Mouse (Mus musculus) heart, postnatal 0 days (tissue): ENCODE measurements around the gene Ddx19b.

Experiments used
- CTCF ChIP-seq: IDR thresholded peaks from 2 replicates; pipeline ENCODE4 v1.5.1; 2016; ENCODE audit warnings: antibody characterized with exemption, control low read depth, low read depth
- EP300 ChIP-seq: IDR thresholded peaks from 2 replicates; pipeline ENCODE4 v1.6.1; 2016; ENCODE audit warnings: antibody characterized with exemption, low read depth

- TF ChIP-seq CTCF (no peak), EP300 (no peak)
Measured at GRCm38 (mm10) chr8:110966586-110966985, 65.0 kb downstream of the Ddx19b start.
